Mouse (Mus musculus) liver, embryonic 11.5 days (tissue): ENCODE measurements around the gene Atat1. TPM values are rescaled to one million over a fixed set of nuclear protein-coding genes. Genes with fewer than 3 reads are reported as not detected.
A peak's percentile ranks its signal among the peaks of the same experiment; 100 is the strongest.

Source experiments
- microRNA counts: library from miRNA; unstranded; fragments of <30 nt; microRNA quantifications from one replicate; lab custom pipeline; 2015
- microRNA-seq: library from miRNA; unstranded; fragments of <30 nt; microRNA quantifications from one replicate; pipeline ENCODE4, GENCODE M21; 2017; ENCODE audit warnings: borderline number of aligned reads
- polyA plus RNA-seq: library from polyadenylated mRNA; unstranded; fragments of >200 nt; fragmentation: Nextera tagmentation; extraction: Ambion mirVana; gene quantifications from 2 replicates; pipeline ENCODE4 v1.2.1, GENCODE M21; 2014

The Atat1 gene
- polyA plus RNA-seq, 1 experiment from 2014 or later = 40.0 TPM

MicroRNAs within 50 kb of the gene (microRNA counts, 519-probe panel; counts per million panel counts)
- microRNA mmu-miR-1894-3p (lab: Ali Mortazavi, UCI) = not detected
- microRNA mmu-miR-1894-5p (lab: Ali Mortazavi, UCI) = not detected

Small RNA genes within 50 kb of the gene (microRNA-seq; reads per million reads assigned to microRNA genes)
- gene Gm28033 (3.5 reads per million, percentile 4 among the genes with 10 or more reads in this experiment), gene Mir1894 (not detected)

Other genes with a start within 250 kb of the Atat1 start
- 18.8 and 20.6 TPM in 2 replicates for gene Vars2, start 242.5 kb downstream of the Atat1 start, polyA plus RNA-seq
- gene Gtf2h4, start 236.3 kb downstream of the Atat1 start, polyA plus RNA-seq = 55.3 and 58.6 TPM in 2 replicates
- gene Ddr1, start 205.5 kb downstream of the Atat1 start, polyA plus RNA-seq = 13.2 and 15.9 TPM in 2 replicates
- 9.4 and 9.9 TPM in 2 replicates for gene Ier3, start 88.4 kb downstream of the Atat1 start, polyA plus RNA-seq
- gene Flot1, start 86.8 kb downstream of the Atat1 start, polyA plus RNA-seq = 59.3 and 67.8 TPM in 2 replicates
- gene Tubb5, start 71.8 kb downstream of the Atat1 start, polyA plus RNA-seq = 843 and 854 TPM in 2 replicates
- 19.6 and 23.3 TPM in 2 replicates for gene Mdc1, start 68.6 kb downstream of the Atat1 start, polyA plus RNA-seq
- gene Nrm, start 48.8 kb downstream of the Atat1 start, polyA plus RNA-seq = 40.9 and 45.4 TPM in 2 replicates
- 22.0 and 23.1 TPM in 2 replicates for gene Ppp1r18, start 44.5 kb downstream of the Atat1 start, polyA plus RNA-seq
- gene Dhx16, start 30.3 kb downstream of the Atat1 start, polyA plus RNA-seq = 69.1 and 70.4 TPM in 2 replicates
- 33.7 and 34.0 TPM in 2 replicates for gene 2310061I04Rik, start 12.6 kb downstream of the Atat1 start, polyA plus RNA-seq
- 167 and 172 TPM in 2 replicates for gene Mrps18b, start 6.3 kb upstream of the Atat1 start, polyA plus RNA-seq
- 35.4 and 39.7 TPM in 2 replicates for gene Ppp1r10, start 6.4 kb upstream of the Atat1 start, polyA plus RNA-seq
- gene Abcf1, start 59.7 kb upstream of the Atat1 start, polyA plus RNA-seq = 132 and 134 TPM in 2 replicates
- 33.7 and 35.6 TPM in 2 replicates for gene Gnl1, start 69.8 kb upstream of the Atat1 start, polyA plus RNA-seq
- gene Prr3, start 70.2 kb upstream of the Atat1 start, polyA plus RNA-seq = 22.0 and 22.8 TPM in 2 replicates
- gene H2-T24, start 110.5 kb upstream of the Atat1 start, polyA plus RNA-seq = 3.1 and 3.5 TPM in 2 replicates
- gene H2-T23, start 122.8 kb upstream of the Atat1 start, polyA plus RNA-seq = 15.9 and 16.1 TPM in 2 replicates
- 9.5 and 10.2 TPM in 2 replicates for gene H2-T22, start 132.7 kb upstream of the Atat1 start, polyA plus RNA-seq
- gene Gm6034, start 132.9 kb upstream of the Atat1 start, polyA plus RNA-seq = not detected in 2 replicates
- not detected in 2 replicates for gene Gm11127, start 148.3 kb upstream of the Atat1 start, polyA plus RNA-seq
- gene Gm19684, start 211.6 kb upstream of the Atat1 start, polyA plus RNA-seq = not detected in 2 replicates
- not detected in 2 replicates for gene Gm7030, start 219.3 kb upstream of the Atat1 start, polyA plus RNA-seq